Mouse (Mus musculus) layer of hippocampus, adult 2 months (tissue): Measurements from ENCODE around the gene Zfand5. TPM values are rescaled to one million over a fixed set of nuclear protein-coding genes. Genes with fewer than 3 reads are reported as not detected.
"Not testable (repeated sequence)": the region's sequence is repeated elsewhere in the genome, so short reads cannot be mapped to it uniquely, and the experiment has no call there.

Experiments
- DNase-seq, 2 experiments: peaks; one replicate each; pipeline ENCODE4 v3.0.0; 2022; ENCODE audit warnings: low spot score in 2 of 2
- H3K27ac ChIP-seq: fragments of 200-600 bp; 2 replicates; pipeline ENCODE4 v1.8.1; 2022
- H3K4me3 ChIP-seq: fragments of 200-600 bp; 2 replicates; pipeline ENCODE4 v1.8.1; 2022; ENCODE audit warnings: mild to moderate bottlenecking
- CTCF ChIP-seq: fragments of 200-600 bp; conservative IDR thresholded peaks from 2 replicates; pipeline ENCODE4 v1.8.1; 2022; ENCODE audit warnings: antibody characterized with exemption, mild to moderate bottlenecking, moderate library complexity
- long read RNA-seq, 2 experiments: library from polyadenylated mRNA; stranded (forward); transcript quantifications; one replicate each; pipeline ENCODE4 v2.0.0; 2021; ENCODE audit warnings: borderline mapping rate in 2 of 2
- total RNA-seq, 2 experiments: library from RNA; stranded (reverse); gene quantifications; 2 replicates each; pipeline ENCODE4 v1.2.3; 2021

The Zfand5 gene
- total RNA-seq = 100 to 1,000 TPM; 137 to 140 TPM
- long read RNA-seq, experiment 1, full-length matches to known transcripts = 105 of 120 reads
- long read RNA-seq, experiment 1, partial matches to known transcripts = 1 of 120 reads
- long read RNA-seq, experiment 1, other reads (novel, unspliced or antisense) = 14 of 120 reads
- long read RNA-seq, experiment 2, full-length matches to known transcripts = 157 of 167 reads
- long read RNA-seq, experiment 2, partial matches to known transcripts = 0 of 167 reads
- long read RNA-seq, experiment 2, other reads (novel, unspliced or antisense) = 10 of 167 reads

DNA sequence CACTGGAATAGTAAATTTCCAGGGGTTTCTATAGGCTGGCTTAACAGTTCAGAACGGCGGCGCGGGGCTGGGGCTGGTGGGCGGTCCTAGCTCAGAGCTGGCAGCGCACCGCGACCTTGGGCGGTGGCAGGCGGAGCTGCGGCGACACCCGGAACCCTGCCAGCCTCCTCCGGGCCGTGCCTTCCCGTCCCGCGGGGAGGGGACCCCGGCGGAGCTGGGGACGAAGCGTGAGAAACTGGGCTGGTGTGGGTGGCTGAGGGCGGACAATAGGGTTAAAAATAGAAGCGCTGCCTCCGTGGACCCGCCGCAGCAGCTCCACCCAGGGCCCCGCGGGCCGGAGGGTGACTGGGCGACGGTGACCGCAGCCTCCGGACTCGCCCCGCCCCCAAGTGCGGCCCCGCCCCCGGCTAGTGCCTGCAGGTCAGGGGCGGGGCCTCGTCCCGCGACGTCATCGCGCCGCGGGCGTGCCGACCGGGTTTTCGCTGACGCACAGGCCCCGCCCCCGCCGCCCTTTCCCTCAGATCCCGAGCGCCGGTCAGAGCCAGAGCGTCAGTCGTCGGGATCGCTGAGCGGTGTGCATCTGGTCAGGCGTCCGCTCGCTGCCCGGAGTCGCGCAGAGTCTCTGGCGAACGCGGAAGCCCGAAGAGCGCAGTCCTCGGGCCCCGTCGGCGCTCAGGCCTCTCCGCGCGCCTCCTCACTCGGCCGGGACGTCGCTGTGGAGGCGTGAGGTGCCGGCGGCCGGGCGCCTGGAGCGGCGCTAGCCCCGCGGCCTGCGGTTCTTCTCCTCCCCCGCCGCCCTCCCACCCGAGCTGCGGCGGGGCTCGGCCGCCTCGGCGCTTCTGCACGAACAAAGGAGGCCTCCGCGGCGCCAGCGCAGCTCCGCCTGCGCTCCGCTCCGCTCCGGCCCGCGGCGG, at the start of gene Zfand5:
Gene Zfand5 (plus strand): TSS at position 538 of the 914 bp plus-strand sequence.
- Histone ChIP-seq H3K4me3 (peak within 1 kb of the TSS; percentile 78), H3K27ac (peak within 1 kb of the TSS; percentile 100)
- DNase-seq = peak; percentile 96 to 99
- no peak; the same call in none of the 2 replicates for TF ChIP-seq CTCF

DNA sequence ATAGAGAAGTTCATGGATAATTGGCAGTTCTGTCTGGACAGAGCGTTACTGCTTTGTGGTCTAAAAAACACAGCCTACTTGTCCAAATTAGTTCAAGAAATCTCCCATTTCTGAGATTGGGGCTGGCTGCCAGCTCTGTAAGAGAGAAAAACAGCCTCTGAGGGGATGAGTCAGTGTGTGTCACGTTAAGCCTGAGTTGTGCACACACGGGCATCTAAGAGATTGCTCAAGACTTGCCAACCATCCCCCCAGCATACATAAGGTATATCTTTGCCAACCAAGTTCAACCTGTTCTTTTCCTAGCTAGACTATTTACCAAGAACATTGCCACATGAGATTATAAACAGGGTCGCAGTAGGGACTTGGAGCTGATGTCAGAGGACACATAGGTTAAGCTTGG, 44.9 kb upstream of the Zfand5 start:
- Histone ChIP-seq H3K27ac (no peak overlapping the region), H3K4me3 (no peak overlapping the region)
- TF ChIP-seq CTCF = no peak
- DNase-seq = peak; percentile 15 to 49

DNA sequence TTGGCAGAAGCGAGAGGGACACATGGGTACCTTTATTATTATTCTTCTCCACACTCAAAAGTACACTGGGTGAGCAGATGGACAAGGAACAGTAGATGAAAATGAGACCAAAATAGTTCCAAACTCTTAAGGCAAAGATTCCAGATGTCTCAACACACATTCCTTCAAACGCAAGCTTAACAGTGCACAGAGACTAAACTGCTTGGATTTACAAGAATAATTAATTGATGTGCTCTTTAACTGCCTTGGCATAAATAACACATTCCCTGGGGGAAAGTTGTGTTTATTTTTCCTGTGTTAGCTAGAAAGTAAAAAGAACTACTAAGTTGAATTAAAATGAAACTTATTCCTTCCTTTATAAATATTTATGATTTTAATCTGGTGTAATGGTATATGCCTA, 44.3 kb upstream of the Zfand5 start:
- DNase-seq = no peak
- H3K4me3 ChIP-seq = no peak overlapping the region
- TF ChIP-seq CTCF = no peak
- no peak overlapping the region for H3K27ac ChIP-seq

DNA sequence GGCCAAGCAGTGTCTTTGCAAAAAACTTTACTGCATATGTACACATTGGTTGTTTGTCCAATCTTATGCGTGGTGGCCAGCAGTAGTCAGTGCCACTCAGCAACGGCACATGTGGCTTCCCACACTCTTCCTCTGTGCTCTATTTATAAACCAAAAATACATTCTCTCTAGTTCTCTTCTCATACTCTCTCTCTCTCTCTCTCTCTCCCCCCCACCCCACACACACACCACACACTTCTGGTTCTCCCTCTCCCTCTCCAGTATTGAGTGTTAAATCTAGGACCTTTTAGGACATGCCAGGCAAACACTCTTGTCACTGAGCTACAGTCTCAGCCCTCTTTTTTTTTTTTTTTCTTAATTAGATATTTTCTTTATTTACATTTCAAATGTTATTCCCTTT, 23.3 kb upstream of the Zfand5 start:
- not testable (repeated sequence) for H3K4me3 ChIP-seq, DNase-seq, H3K27ac ChIP-seq

DNA sequence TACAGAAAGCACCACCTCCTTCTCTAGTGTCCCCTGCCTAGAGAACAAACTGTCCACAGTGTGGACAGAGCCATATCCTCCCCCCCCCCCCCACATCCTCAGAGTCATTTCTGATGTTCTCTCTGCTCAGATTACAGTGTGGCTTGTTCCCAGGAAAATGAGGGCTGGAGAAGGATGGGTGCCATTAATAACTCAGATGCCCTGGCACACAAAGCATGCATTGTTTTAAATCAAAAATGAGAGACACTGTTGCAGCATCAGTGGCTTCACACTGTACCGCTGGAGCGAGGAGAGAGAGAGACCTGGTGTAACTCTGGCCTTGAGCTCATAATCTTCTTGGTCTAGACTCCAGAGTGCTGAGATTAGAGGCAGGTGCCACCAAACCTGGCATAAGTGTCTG, 18.2 kb upstream of the Zfand5 start:
- H3K27ac ChIP-seq = no peak overlapping the region
- H3K4me3 ChIP-seq = no peak overlapping the region
- no peak for DNase-seq
- TF ChIP-seq CTCF = no peak

DNA sequence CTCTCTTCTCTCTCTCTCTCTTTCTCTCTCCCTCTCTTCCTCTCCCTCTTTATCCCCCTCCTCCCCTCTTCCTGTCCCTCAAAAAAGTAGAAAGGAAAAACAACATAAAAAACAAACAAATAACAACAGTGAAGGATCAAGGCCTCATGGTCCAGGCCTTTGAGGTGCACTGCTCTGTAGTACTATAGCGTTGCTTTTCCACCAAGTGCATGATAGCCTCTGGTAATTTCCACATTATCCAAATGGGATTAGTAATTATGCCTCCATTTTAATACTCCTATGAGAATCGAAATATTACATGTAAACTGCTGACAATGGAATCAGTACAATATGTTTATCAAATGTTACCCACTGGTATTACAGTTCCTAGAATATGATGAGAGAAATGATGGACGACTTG, 16.2 kb upstream of the Zfand5 start:
- TF ChIP-seq CTCF = no peak
- no peak for DNase-seq

DNA sequence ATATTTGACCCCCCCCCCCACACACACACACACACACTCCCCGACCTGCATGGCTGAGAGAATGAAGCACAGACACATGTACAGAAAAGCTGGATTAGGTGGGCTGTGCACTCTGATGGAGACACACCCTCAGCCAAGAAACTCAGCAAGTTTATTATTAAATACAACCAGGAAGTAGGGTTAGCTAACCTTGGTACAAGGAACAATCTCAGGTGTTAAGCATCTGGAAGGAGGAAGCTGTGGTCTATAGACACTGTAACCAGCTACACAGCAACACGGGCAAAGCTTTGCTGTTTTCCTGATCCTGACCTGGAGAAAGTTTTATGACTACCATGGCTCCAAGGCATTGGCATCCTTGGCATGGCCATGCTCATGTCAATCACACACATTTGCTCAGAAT, 12.6 kb upstream of the Zfand5 start:
- Histone ChIP-seq H3K27ac (no peak overlapping the region), H3K4me3 (no peak overlapping the region)
- DNase-seq = no peak
- no peak for TF ChIP-seq CTCF

More for the DNA sequence above, 16.2 kb upstream of the Zfand5 start:
- Histone ChIP-seq H3K4me3 (no peak overlapping the region), H3K27ac (no peak overlapping the region)

DNA sequence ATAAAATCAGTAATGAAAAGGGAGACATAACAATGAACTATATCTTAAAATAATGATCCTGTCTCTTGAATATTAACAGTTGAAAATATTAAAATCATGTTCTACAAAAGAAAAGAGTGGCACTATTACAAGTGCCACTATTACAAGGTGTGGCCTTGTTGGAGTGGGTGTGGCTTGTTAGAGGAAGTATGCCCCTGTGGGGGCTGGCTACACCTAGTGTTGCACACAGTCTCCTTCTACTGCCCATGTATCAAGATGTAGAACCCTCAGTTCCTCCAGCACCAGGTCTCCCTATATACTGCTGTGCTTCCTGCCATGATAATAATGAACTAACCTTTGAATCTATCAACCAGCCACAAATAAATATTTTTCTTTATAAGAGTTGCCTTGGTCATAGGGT, 11.8 kb upstream of the Zfand5 start:
- no peak for DNase-seq
- TF ChIP-seq CTCF = no peak
- Histone ChIP-seq H3K4me3 (no peak overlapping the region), H3K27ac (no peak overlapping the region)

DNA sequence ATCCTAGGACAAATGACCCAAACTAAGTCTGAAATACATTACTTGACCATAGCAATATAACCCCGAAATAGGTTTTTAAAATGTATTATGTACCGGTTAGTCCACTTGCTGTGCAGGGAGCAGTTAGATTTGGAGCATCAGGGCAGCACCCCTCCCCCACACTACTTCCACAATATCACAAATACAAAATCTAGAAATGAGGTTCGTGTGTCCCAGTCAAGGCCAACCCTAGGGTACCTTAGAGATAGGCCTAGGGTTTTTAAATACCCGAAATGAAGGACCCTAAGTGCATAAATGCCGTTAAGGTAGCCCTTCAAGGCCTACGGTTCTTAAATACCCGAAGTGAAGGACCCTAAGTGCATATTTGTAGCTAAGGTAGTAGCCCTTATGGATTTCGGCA, 892 bp upstream of the Zfand5 start:
- peak overlapping the region; percentile 78 for H3K4me3 ChIP-seq
- DNase-seq = peak in 1 of 2 experiments; percentile 8
- no peak for TF ChIP-seq CTCF
- H3K27ac ChIP-seq = peak overlapping the region; percentile 100

DNA sequence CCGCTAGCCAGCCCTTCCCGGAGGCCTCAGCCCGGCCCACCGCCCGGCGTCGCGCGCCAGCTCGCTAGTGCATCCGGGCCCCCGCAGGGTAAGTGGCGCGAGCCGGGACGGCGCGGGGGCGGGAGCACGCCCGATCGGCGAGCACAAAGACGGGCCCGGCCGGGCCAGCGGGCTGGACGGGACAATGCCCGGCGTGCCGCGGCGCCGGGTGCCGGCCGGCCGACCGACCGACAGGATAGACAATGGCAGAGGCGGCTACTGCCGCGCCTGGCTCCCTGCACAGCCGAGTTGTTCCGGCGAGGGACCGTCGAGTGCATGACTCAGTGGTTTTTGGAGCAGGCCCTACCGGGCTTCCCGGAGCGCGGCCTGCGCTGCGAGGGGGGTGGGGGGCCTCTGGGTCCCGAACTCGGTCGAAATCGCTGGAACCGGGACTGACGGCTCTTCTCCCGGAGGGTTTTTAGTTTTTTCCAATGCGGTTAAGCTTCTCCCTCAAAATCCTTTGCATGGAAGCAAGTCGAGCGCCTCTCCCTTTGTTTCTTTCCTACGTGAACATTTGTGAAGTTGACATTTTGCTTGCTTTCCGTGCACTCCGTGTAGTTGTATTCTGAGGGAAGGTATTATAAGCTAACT, 692 bp downstream of the Zfand5 start:
- Histone ChIP-seq H3K4me3 (peak overlapping the region; percentile 78), H3K27ac (peak overlapping the region; percentile 100)
- TF ChIP-seq CTCF = no peak
- DNase-seq = peak; percentile 32 to 66

DNA sequence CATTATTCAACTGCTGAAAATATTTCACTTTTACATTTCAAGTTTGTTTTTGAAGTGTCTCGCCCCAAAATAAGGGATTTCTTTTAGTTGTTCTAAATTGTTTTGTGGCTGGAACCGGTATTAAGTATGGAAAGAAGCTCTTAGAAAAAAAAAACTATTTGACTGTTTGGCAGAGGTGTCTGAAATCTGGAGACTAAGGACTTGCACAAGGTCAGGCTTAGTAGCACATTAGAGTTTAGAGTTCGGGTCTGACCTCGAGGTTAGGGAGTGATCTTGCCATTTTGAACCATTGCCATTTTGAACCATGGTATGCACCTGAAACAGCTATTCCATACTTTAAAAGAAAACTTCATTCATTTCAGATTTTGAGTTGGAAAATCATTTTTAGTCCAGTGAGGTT, 1.4 kb downstream of the Zfand5 start:
- no peak for DNase-seq
- Histone ChIP-seq H3K4me3 (peak overlapping the region; percentile 78), H3K27ac (peak overlapping the region; percentile 100)
- no peak for TF ChIP-seq CTCF

DNA sequence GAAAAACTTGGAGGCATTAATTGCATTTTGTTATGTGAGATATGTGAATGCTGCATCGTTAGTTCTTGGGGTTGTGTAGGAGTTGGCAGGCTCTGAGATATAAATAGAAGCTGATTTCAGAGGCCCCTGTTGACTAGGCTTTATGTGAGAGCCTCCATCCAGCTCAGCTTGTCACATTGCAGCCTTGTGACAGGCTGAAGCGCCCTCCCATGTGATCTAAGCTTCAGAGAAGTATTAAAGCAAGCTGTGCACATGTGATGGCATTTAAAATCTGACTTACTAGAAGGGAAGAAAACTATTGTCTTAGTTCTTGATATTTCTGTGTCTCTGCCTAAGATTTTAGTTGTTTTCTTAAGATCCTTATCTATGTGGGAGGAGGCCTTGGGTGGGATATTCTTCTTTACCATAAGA, 2.1 kb downstream of the Zfand5 start:
- peak overlapping the region; percentile 100 for H3K27ac ChIP-seq
- TF ChIP-seq CTCF = no peak
- peak overlapping the region; percentile 78 for H3K4me3 ChIP-seq
- peak; percentile 67 to 86 for DNase-seq

DNA sequence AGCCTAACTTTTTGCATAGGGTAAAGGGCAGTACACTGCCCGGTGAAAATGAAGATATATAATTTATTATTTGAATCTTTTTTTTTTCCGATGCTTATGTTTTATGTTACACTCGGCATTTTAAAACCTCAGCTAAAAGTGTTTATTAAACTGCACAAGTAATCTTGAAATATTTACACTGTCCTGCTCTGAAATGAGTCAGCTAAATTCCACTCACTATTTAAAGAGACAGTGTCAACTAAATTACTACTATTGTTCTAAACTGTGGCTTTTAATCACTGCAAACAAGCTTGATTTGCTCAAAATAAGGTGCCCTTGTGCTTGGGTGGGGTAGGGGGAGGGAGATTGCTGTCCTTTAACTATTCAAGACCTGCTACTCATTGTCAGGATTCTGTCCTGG, 2.6 kb downstream of the Zfand5 start:
- peak overlapping the region; percentile 78 for H3K4me3 ChIP-seq
- no peak for DNase-seq

More for the DNA sequence above, 2.6 kb downstream of the Zfand5 start:
- no peak for TF ChIP-seq CTCF
- peak overlapping the region; percentile 100 for H3K27ac ChIP-seq
